8 mouse cellular contexts compared by ENCODE assay signal in genomic region chr7:28393272-28393951, GRCm38 (mm10). TPM values are rescaled to one million over a fixed set of nuclear protein-coding genes. Genes with fewer than 3 reads are reported as not detected.
DNase-seq lines count a peak whose midpoint lies in the region; ATAC-seq lines count a peak whose summit lies in the region.

No protein-coding gene starts in this region.

- peak overlapping the region; percentile 92 for H3K9ac ChIP-seq in limb, embryonic 13.5 days
- H3K9ac ChIP-seq in stomach, embryonic 16.5 days (ENCODE audit: low read length), result peak overlapping the region; percentile 91

- H3K4me1 ChIP-seq in erythroblast, embryonic 14.5 days (ENCODE audit: control insufficient read depth), result peaks cover 26% of the 10 kb centered on the region
- peaks cover 17% of the 10 kb centered on the region for H3K4me1 ChIP-seq in limb, embryonic 13.5 days
- peaks cover 14% of the 10 kb centered on the region for H3K4me1 ChIP-seq in stomach, embryonic 16.5 days (ENCODE audit: control insufficient read depth, insufficient read depth, low read length)

- peak overlapping the region; percentile 84 for H3K4me3 ChIP-seq in erythroblast, embryonic 14.5 days (replicated peaks)
- H3K4me3 ChIP-seq in limb, embryonic 13.5 days, result peak overlapping the region; percentile 93
- peak overlapping the region; percentile 97 for H3K4me3 ChIP-seq in stomach, embryonic 16.5 days (replicated peaks; ENCODE audit: low read length)

- peaks cover 60% of the 10 kb centered on the region for H3K36me3 ChIP-seq in erythroblast, embryonic 14.5 days (ENCODE audit: control insufficient read depth)
- H3K36me3 ChIP-seq in limb, embryonic 13.5 days, result peaks cover 61% of the 10 kb centered on the region
- peaks cover 19% of the 10 kb centered on the region; the same call in 1 of the 2 replicates for H3K36me3 ChIP-seq in stomach, embryonic 16.5 days (ENCODE audit: control insufficient read depth, insufficient read depth, low read length)

- no peaks in the 10 kb centered on the region for H3K9me3 ChIP-seq in erythroblast, embryonic 14.5 days (ENCODE audit: control insufficient read depth, low read length)
- H3K9me3 ChIP-seq in limb, embryonic 13.5 days, result no peaks in the 10 kb centered on the region
- H3K9me3 ChIP-seq in stomach, embryonic 16.5 days (replicated peaks; ENCODE audit: control insufficient read depth, low read length), result no peaks in the 10 kb centered on the region

- H3K27me3 ChIP-seq in erythroblast, embryonic 14.5 days (ENCODE audit: control insufficient read depth), result no peaks in the 10 kb centered on the region
- no peaks in the 10 kb centered on the region for H3K27me3 ChIP-seq in limb, embryonic 13.5 days
- no peaks in the 10 kb centered on the region for H3K27me3 ChIP-seq in stomach, embryonic 16.5 days (ENCODE audit: control insufficient read depth, insufficient read depth, low read length)

- 4% methylated on average over 22 of the region's 22 CpGs for WGBS in limb, embryonic 13.5 days
- 4% methylated on average over 22 of the region's 22 CpGs for WGBS in stomach, embryonic 16.5 days

- peak; percentile 58 for DNase-seq in thymus, postnatal 4 days
- DNase-seq in thymus, postnatal 0 days (ENCODE audit: low spot score), result no peak
- DNase-seq in left cerebral cortex, postnatal 10 days (ENCODE audit: extremely low spot score in 1 of 2, low spot score in 2 of 2), result no peak
- no peak for DNase-seq in spleen, adult 12 weeks (ENCODE audit: low spot score)

- peak overlapping the region; percentile 96 for H3K4me2 ChIP-seq in limb, embryonic 13.5 days (replicated peaks)
- peak overlapping the region; percentile 79 for H3K4me2 ChIP-seq in stomach, embryonic 16.5 days (ENCODE audit: low read depth, low read length)

- intact Hi-C loops in left cerebral cortex, postnatal 10 days (cut with DNase I), result no loop called here

- H3K27ac ChIP-seq in limb, embryonic 13.5 days, result peak overlapping the region; percentile 76
- H3K27ac ChIP-seq in stomach, embryonic 16.5 days (ENCODE audit: low read length), result peak overlapping the region; percentile 84; the same call in 1 of the 2 replicates

- ATAC-seq in erythroblast, adult 5-6 weeks (replicated peaks; ENCODE audit: low FRiP score, poor library complexity, severe bottlenecking), result no peak
- no peak for ATAC-seq in limb, embryonic 13.5 days (ENCODE audit: low FRiP score, low read depth)
- 0 out of 2 replicates have a peak, but pooled peaks have one; percentile 2 for ATAC-seq in stomach, embryonic 16.5 days (ENCODE audit: insufficient read depth, low FRiP score)

RNA-seq across cellular contexts. Expression of gene Paf1, which starts 0.7 kb away (rescaled TPM):
- polyA plus RNA-seq in erythroblast, embryonic 14.5 days (2012), result 5.1 and 6.7 TPM in 2 replicates
- 26.1 and 32.9 TPM in 2 replicates for total RNA-seq in erythroblast, adult 5-6 weeks (2015; ENCODE audit: low replicate concordance)
- total RNA-seq in erythroblast, adult 5-6 weeks (2017; ENCODE audit: low replicate concordance), result 16.7 and 24.7 TPM in 2 replicates
- polyA plus RNA-seq in thymus, postnatal 0 days (2015; fragmentation: Nextera tagmentation; extraction: Ambion mirVana), result 59.3 and 64.0 TPM in 2 replicates
- 77.9 and 89.5 TPM in 2 replicates for polyA plus RNA-seq in limb, embryonic 13.5 days (2015; fragmentation: Nextera tagmentation; extraction: Ambion mirVana)
- polyA plus RNA-seq in stomach, embryonic 16.5 days (2015; fragmentation: Nextera tagmentation; extraction: Ambion mirVana), result 84.3 and 88.5 TPM in 2 replicates
- total RNA-seq in left cerebral cortex, postnatal 10 days (2021), result 10 to 100 TPM; 65.3 to 66.1 TPM

RNA-seq across cellular contexts. Expression of gene Med29, which starts 0.9 kb away (rescaled TPM):
- 2.2 and 2.5 TPM in 2 replicates for polyA plus RNA-seq in erythroblast, embryonic 14.5 days (2012)
- total RNA-seq in erythroblast, adult 5-6 weeks (2015; ENCODE audit: low replicate concordance), result 6.3 and 9.0 TPM in 2 replicates
- total RNA-seq in erythroblast, adult 5-6 weeks (2017; ENCODE audit: low replicate concordance), result 3.4 TPM in 1 of 2 replicates, not detected in the other
- 42.0 and 42.5 TPM in 2 replicates for polyA plus RNA-seq in thymus, postnatal 0 days (2015; fragmentation: Nextera tagmentation; extraction: Ambion mirVana)
- 47.9 and 55.0 TPM in 2 replicates for polyA plus RNA-seq in limb, embryonic 13.5 days (2015; fragmentation: Nextera tagmentation; extraction: Ambion mirVana)
- 38.7 and 41.2 TPM in 2 replicates for polyA plus RNA-seq in stomach, embryonic 16.5 days (2015; fragmentation: Nextera tagmentation; extraction: Ambion mirVana)
- total RNA-seq in left cerebral cortex, postnatal 10 days (2021), result 10 to 100 TPM; 18.5 to 19.3 TPM

RNA-seq across cellular contexts. Expression of gene Zfp36, which starts 13.4 kb away (rescaled TPM):
- polyA plus RNA-seq in erythroblast, embryonic 14.5 days (2012), result 2.3 and 2.8 TPM in 2 replicates
- 47.0 and 53.2 TPM in 2 replicates for total RNA-seq in erythroblast, adult 5-6 weeks (2015; ENCODE audit: low replicate concordance)
- total RNA-seq in erythroblast, adult 5-6 weeks (2017; ENCODE audit: low replicate concordance), result 7.7 and 15.1 TPM in 2 replicates
- polyA plus RNA-seq in thymus, postnatal 0 days (2015; fragmentation: Nextera tagmentation; extraction: Ambion mirVana), result 70.6 and 72.0 TPM in 2 replicates
- polyA plus RNA-seq in limb, embryonic 13.5 days (2015; fragmentation: Nextera tagmentation; extraction: Ambion mirVana), result 8.9 and 10.3 TPM in 2 replicates
- 26.1 and 35.1 TPM in 2 replicates for polyA plus RNA-seq in stomach, embryonic 16.5 days (2015; fragmentation: Nextera tagmentation; extraction: Ambion mirVana)
- total RNA-seq in left cerebral cortex, postnatal 10 days (2021), result 1 to 10 TPM; 1.8 to 2.4 TPM

RNA-seq across cellular contexts. Expression of gene Plekhg2, which starts 21.0 kb away (rescaled TPM):
- 0.45 and 0.53 TPM in 2 replicates for polyA plus RNA-seq in erythroblast, embryonic 14.5 days (2012)
- 4.4 and 6.1 TPM in 2 replicates for total RNA-seq in erythroblast, adult 5-6 weeks (2015; ENCODE audit: low replicate concordance)
- 0.98 and 4.1 TPM in 2 replicates for total RNA-seq in erythroblast, adult 5-6 weeks (2017; ENCODE audit: low replicate concordance)
- polyA plus RNA-seq in thymus, postnatal 0 days (2015; fragmentation: Nextera tagmentation; extraction: Ambion mirVana), result 35.4 and 49.6 TPM in 2 replicates
- polyA plus RNA-seq in limb, embryonic 13.5 days (2015; fragmentation: Nextera tagmentation; extraction: Ambion mirVana), result 89.5 and 98.3 TPM in 2 replicates
- polyA plus RNA-seq in stomach, embryonic 16.5 days (2015; fragmentation: Nextera tagmentation; extraction: Ambion mirVana), result 49.9 and 50.7 TPM in 2 replicates
- 10 to 100 TPM; 10.0 to 12.3 TPM for total RNA-seq in left cerebral cortex, postnatal 10 days (2021)

RNA-seq across cellular contexts. Expression of gene Rps16, which starts 43.0 kb away (rescaled TPM):
- polyA plus RNA-seq in erythroblast, embryonic 14.5 days (2012), result 212 and 288 TPM in 2 replicates
- 649 and 667 TPM in 2 replicates for total RNA-seq in erythroblast, adult 5-6 weeks (2015; ENCODE audit: low replicate concordance)
- total RNA-seq in erythroblast, adult 5-6 weeks (2017; ENCODE audit: low replicate concordance), result 67.6 and 181 TPM in 2 replicates
- polyA plus RNA-seq in thymus, postnatal 0 days (2015; fragmentation: Nextera tagmentation; extraction: Ambion mirVana), result 1,689 and 1,723 TPM in 2 replicates
- 908 and 932 TPM in 2 replicates for polyA plus RNA-seq in limb, embryonic 13.5 days (2015; fragmentation: Nextera tagmentation; extraction: Ambion mirVana)
- polyA plus RNA-seq in stomach, embryonic 16.5 days (2015; fragmentation: Nextera tagmentation; extraction: Ambion mirVana), result 800 and 962 TPM in 2 replicates
- total RNA-seq in left cerebral cortex, postnatal 10 days (2021), result 100 to 1,000 TPM; 642 to 668 TPM

Comparison
In these comparisons a context has a peak if more than half of its experiments do, and no peak if none do; other contexts are left out.
1. RNA of gene Med29, which starts 0.9 kb away (polyA plus RNA-seq): 47.9 to 55.0 TPM in limb, embryonic 13.5 days, 42.0 to 42.5 TPM in thymus, postnatal 0 days and 38.7 to 41.2 TPM in stomach, embryonic 16.5 days; 2.2 to 2.5 TPM in erythroblast, embryonic 14.5 days; every median in the first group is over 10 times any median in the second.
2. Peak in every context shown above with its lines, with median percentiles within 50 percentile points of each other: H3K4me3 ChIP-seq.